7 mouse cellular contexts compared by ENCODE assay signal in the genomic region with DNA sequence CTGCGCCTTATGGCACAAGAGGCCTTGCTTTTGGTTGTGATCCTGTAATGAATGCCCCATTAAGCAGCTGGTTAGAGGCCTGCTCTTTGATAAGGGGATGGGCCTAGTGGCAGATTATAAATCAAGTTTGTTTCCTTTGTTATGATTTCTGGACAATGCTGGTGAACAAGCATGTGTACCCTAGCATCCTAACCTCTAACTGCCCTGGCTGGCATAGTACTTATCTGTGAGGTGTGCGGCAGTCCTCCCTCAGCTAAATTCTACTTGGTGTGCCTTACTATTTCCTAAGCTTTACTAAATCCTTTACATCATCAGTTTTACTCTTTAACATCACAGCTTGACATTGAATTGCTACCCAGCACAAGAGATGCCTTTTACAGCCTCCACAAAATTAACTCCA.
DNase-seq lines count a peak whose midpoint lies in the region; ATAC-seq and TF ChIP-seq lines count a peak whose summit lies in the region.
"Not testable (repeated sequence)": the region's sequence is repeated elsewhere in the genome, so short reads cannot be mapped to it uniquely, and the experiment has no call there.

No protein-coding gene starts in this region.

- not testable (repeated sequence) for TF ChIP-seq POLR2A in bone marrow macrophage, adult 2 months (IDR thresholded peaks at IDR 0.05; ENCODE audit: borderline replicate concordance, low read depth, low read length)

- not testable (repeated sequence) for H3K9me3 ChIP-seq in forebrain, embryonic 12.5 days; heart, embryonic 16.5 days (replicated peaks; ENCODE audit: control insufficient read depth, low read length); intestine, embryonic 16.5 days (ENCODE audit: control insufficient read depth, low read length); liver, embryonic 11.5 days (ENCODE audit: control insufficient read depth, low read length); neural tube, embryonic 11.5 days (ENCODE audit: control insufficient read depth, low read length)

- peak overlapping the region; percentile 49 for H3K4me2 ChIP-seq in forebrain, embryonic 12.5 days
- peak overlapping the region; percentile 66 for H3K4me2 ChIP-seq in heart, embryonic 16.5 days (ENCODE audit: low read depth, low read length)
- H3K4me2 ChIP-seq in intestine, embryonic 16.5 days (ENCODE audit: low read depth, low read length): peak overlapping the region; percentile 60
- H3K4me2 ChIP-seq in liver, embryonic 11.5 days: peak overlapping the region; percentile 76
- H3K4me2 ChIP-seq in neural tube, embryonic 11.5 days (ENCODE audit: low read depth): peak overlapping the region; percentile 35

- not testable (repeated sequence) for TF ChIP-seq CTCF in bone marrow macrophage, adult 2 months (IDR thresholded peaks at IDR 0.05; ENCODE audit: low read depth, low read length)

- not testable (repeated sequence) for DNase-seq in liver, embryonic 11.5 days (ENCODE audit: low spot score); neural tube, embryonic 11.5 days (ENCODE audit: low spot score)

- H3K4me3 ChIP-seq in bone marrow macrophage, adult 2 months (ENCODE audit: insufficient read depth, low read length): peak overlapping the region; percentile 59; the same call in 1 of the 2 replicates
- H3K4me3 ChIP-seq in forebrain, embryonic 12.5 days (replicated peaks): peak overlapping the region; percentile 39; the same call in 1 of the 2 replicates
- peak overlapping the region; percentile 61 for H3K4me3 ChIP-seq in heart, embryonic 16.5 days (ENCODE audit: low read length)
- peak overlapping the region; percentile 60 for H3K4me3 ChIP-seq in intestine, embryonic 16.5 days (ENCODE audit: low read length)
- H3K4me3 ChIP-seq in liver, embryonic 11.5 days (ENCODE audit: low read depth, low read length): peak overlapping the region; percentile 68
- peak overlapping the region; percentile 41 for H3K4me3 ChIP-seq in neural tube, embryonic 11.5 days (ENCODE audit: low read depth, low read length)

- H3K27ac ChIP-seq in bone marrow macrophage, adult 2 months (ENCODE audit: insufficient read depth, low read depth, low read length); forebrain, embryonic 12.5 days; heart, embryonic 16.5 days (ENCODE audit: low read length); intestine, embryonic 16.5 days (ENCODE audit: low read length); liver, embryonic 11.5 days (ENCODE audit: low read depth, low read length); neural tube, embryonic 11.5 days (ENCODE audit: low read depth, low read length): not testable (repeated sequence)

- H3K36me3 ChIP-seq in forebrain, embryonic 12.5 days (replicated peaks); heart, embryonic 16.5 days (ENCODE audit: control insufficient read depth, insufficient read depth); intestine, embryonic 16.5 days (ENCODE audit: control insufficient read depth, insufficient read depth, low read length); liver, embryonic 11.5 days (ENCODE audit: control insufficient read depth, insufficient read depth, low read length); neural tube, embryonic 11.5 days (ENCODE audit: control insufficient read depth, insufficient read depth, low read length): not testable (repeated sequence)

- ATAC-seq in forebrain, embryonic 12.5 days (ENCODE audit: low FRiP score); heart, embryonic 16.5 days (replicated peaks; ENCODE audit: extremely low read depth, insufficient read depth, low FRiP score); intestine, embryonic 16.5 days; neural tube, embryonic 11.5 days (ENCODE audit: insufficient read depth, low FRiP score, low TSS enrichment): not testable (repeated sequence)
- ATAC-seq in liver, embryonic 11.5 days (replicated peaks; ENCODE audit: low FRiP score): peak; percentile 50
- 0 out of 2 replicates have a peak, but pooled peaks have one; percentile 13 for ATAC-seq in megakaryocyte, adult 5-6 weeks (ENCODE audit: poor library complexity, severe bottlenecking)

- 0 out of 2 replicates have a peak overlapping the region, but pooled peaks have one; percentile 21 for H3K9ac ChIP-seq in forebrain, embryonic 12.5 days
- not testable (repeated sequence) for H3K9ac ChIP-seq in heart, embryonic 16.5 days (ENCODE audit: low read length)
- peak overlapping the region; percentile 67; the same call in 1 of the 2 replicates for H3K9ac ChIP-seq in intestine, embryonic 16.5 days (ENCODE audit: low read depth, low read length)
- peak overlapping the region; percentile 70; the same call in 1 of the 2 replicates for H3K9ac ChIP-seq in liver, embryonic 11.5 days (ENCODE audit: low read depth, low read length)
- H3K9ac ChIP-seq in neural tube, embryonic 11.5 days (ENCODE audit: low read length): peak overlapping the region; percentile 53; the same call in 1 of the 2 replicates

- H3K27me3 ChIP-seq in forebrain, embryonic 12.5 days; heart, embryonic 16.5 days (ENCODE audit: control insufficient read depth, insufficient read depth, low read length); intestine, embryonic 16.5 days (replicated peaks; ENCODE audit: control insufficient read depth, insufficient read depth, low read length); liver, embryonic 11.5 days (replicated peaks; ENCODE audit: control insufficient read depth, insufficient read depth, low read length); neural tube, embryonic 11.5 days (ENCODE audit: control insufficient read depth, insufficient read depth, low read length): not testable (repeated sequence)

- not testable (repeated sequence) for H3K4me1 ChIP-seq in bone marrow macrophage, adult 2 months (ENCODE audit: control insufficient read depth, insufficient read depth, low read length); forebrain, embryonic 12.5 days; heart, embryonic 16.5 days (ENCODE audit: control insufficient read depth, insufficient read depth, low read length); intestine, embryonic 16.5 days (ENCODE audit: control insufficient read depth, insufficient read depth, low read length); liver, embryonic 11.5 days (replicated peaks; ENCODE audit: control insufficient read depth, insufficient read depth, low read length); neural tube, embryonic 11.5 days (ENCODE audit: control insufficient read depth, insufficient read depth, low read length)

- WGBS in forebrain, embryonic 12.5 days: 89% methylated on average over 2 of the region's 2 CpGs
- 72% methylated on average over 2 of the region's 2 CpGs for WGBS in heart, embryonic 16.5 days
- WGBS in intestine, embryonic 16.5 days: 79% methylated on average over 2 of the region's 2 CpGs
- WGBS in liver, embryonic 11.5 days: 82% methylated on average over 2 of the region's 2 CpGs
- WGBS in neural tube, embryonic 11.5 days: 88% methylated on average over 2 of the region's 2 CpGs
